Mouse (Mus musculus): ENCODE data around the gene Rhob. TPM values are rescaled to one million over a fixed set of nuclear protein-coding genes. Genes with fewer than 3 reads are reported as not detected.
"Not testable (repeated sequence)": the region's sequence is repeated elsewhere in the genome, so short reads cannot be mapped to it uniquely, and the experiment has no call there.

Gene Rhob
- total and polyA plus RNA-seq, 2 experiments from 2014 or later, result 71.4 to 356 TPM

- H3K36me3 ChIP-seq (ENCODE audit: insufficient read depth, low read length), result no peaks in the 10 kb centered on the region
- ATAC-seq, result no peak
- H3K9me3 ChIP-seq (ENCODE audit: low read length), result no peaks in the 10 kb centered on the region
- DNase-seq (ENCODE audit: low spot score), result no peak
- no peak overlapping the region for H3K27ac ChIP-seq
- no peak overlapping the region for H3K9ac ChIP-seq (replicated peaks; ENCODE audit: low read length)
- 0 out of 2 replicates have a peak, but pooled peaks cover 3% of the 10 kb centered on the region for H3K4me1 ChIP-seq (ENCODE audit: insufficient read depth, low read length)
- H3K27me3 ChIP-seq (ENCODE audit: insufficient read depth, low read length), result no peaks in the 10 kb centered on the region
- no peak overlapping the region for H3K4me2 ChIP-seq (ENCODE audit: low read depth, low read length)
- TF ChIP-seq CTCF (IDR thresholded peaks at IDR 0.05; ENCODE audit: low read depth), result no peak
- no peak overlapping the region for H3K4me3 ChIP-seq (ENCODE audit: low read length)
Measured at GRCm38 (mm10) chr12:8468221-8468865, 31.5 kb downstream of the Rhob start.

GRCm38 (mm10) chr12:8467029-8467924, 32.5 kb downstream of the Rhob start:
- H3K36me3 ChIP-seq (ENCODE audit: insufficient read depth, low read length), result no peaks in the 10 kb centered on the region
- H3K27me3 ChIP-seq (ENCODE audit: insufficient read depth, low read length), result no peaks in the 10 kb centered on the region
- no peak overlapping the region for H3K4me2 ChIP-seq (ENCODE audit: low read depth, low read length)
- no peak overlapping the region for H3K4me3 ChIP-seq (ENCODE audit: low read length)
- H3K4me1 ChIP-seq (ENCODE audit: insufficient read depth, low read length), result no peaks in the 10 kb centered on the region
- 57% methylated on average over 12 of the region's 12 CpGs for WGBS
- ATAC-seq, result 0 out of 2 replicates have a peak, but pooled peaks have one; percentile 11
- H3K9me3 ChIP-seq (ENCODE audit: low read length), result no peaks in the 10 kb centered on the region
- no peak for TF ChIP-seq CTCF (IDR thresholded peaks at IDR 0.05; ENCODE audit: low read depth)
- DNase-seq (ENCODE audit: low spot score), result no peak
- no peak overlapping the region for H3K9ac ChIP-seq (replicated peaks; ENCODE audit: low read length)
- H3K27ac ChIP-seq, result no peak overlapping the region

- WGBS, result 93% methylated on average over 3 of the region's 3 CpGs
- H3K9me3 ChIP-seq (ENCODE audit: low read length), result no peaks in the 10 kb centered on the region
- ATAC-seq, result no peak
Measured at GRCm38 (mm10) chr12:8465680-8466079, 34.1 kb downstream of the Rhob start.

GRCm38 (mm10) chr12:8464961-8465360, 34.8 kb downstream of the Rhob start:
- no peaks in the 10 kb centered on the region for H3K27me3 ChIP-seq (ENCODE audit: insufficient read depth, low read length)
- no peak overlapping the region for H3K4me2 ChIP-seq (ENCODE audit: low read depth, low read length)
- no peaks in the 10 kb centered on the region for H3K9me3 ChIP-seq (ENCODE audit: low read length)
- no peak overlapping the region for H3K4me3 ChIP-seq (ENCODE audit: low read length)
- H3K27ac ChIP-seq, result no peak overlapping the region
- ATAC-seq (no peak), DNase-seq (ENCODE audit: low spot score) (no peak)
- TF ChIP-seq CTCF (IDR thresholded peaks at IDR 0.05; ENCODE audit: low read depth), result no peak
- H3K9ac ChIP-seq (replicated peaks; ENCODE audit: low read length), result no peak overlapping the region
- WGBS, result 87% methylated on average over 5 of the region's 5 CpGs
- H3K36me3 ChIP-seq (ENCODE audit: insufficient read depth, low read length), result no peaks in the 10 kb centered on the region
- H3K4me1 ChIP-seq (ENCODE audit: insufficient read depth, low read length), result no peaks in the 10 kb centered on the region

More at GRCm38 (mm10) chr12:8465680-8466079, 34.1 kb downstream of the Rhob start:
- no peak for DNase-seq (ENCODE audit: low spot score)
- no peaks in the 10 kb centered on the region for H3K27me3 ChIP-seq (ENCODE audit: insufficient read depth, low read length)
- H3K27ac ChIP-seq, result no peak overlapping the region
- no peak overlapping the region for H3K9ac ChIP-seq (replicated peaks; ENCODE audit: low read length)
- no peaks in the 10 kb centered on the region for H3K4me1 ChIP-seq (ENCODE audit: insufficient read depth, low read length)
- TF ChIP-seq CTCF (IDR thresholded peaks at IDR 0.05; ENCODE audit: low read depth), result no peak
- no peak overlapping the region for H3K4me2 ChIP-seq (ENCODE audit: low read depth, low read length)
- no peak overlapping the region for H3K4me3 ChIP-seq (ENCODE audit: low read length)
- H3K36me3 ChIP-seq (ENCODE audit: insufficient read depth, low read length), result no peaks in the 10 kb centered on the region

GRCm38 (mm10) chr12:8463599-8464160, 36.1 kb downstream of the Rhob start:
- no peak for TF ChIP-seq CTCF (IDR thresholded peaks at IDR 0.05; ENCODE audit: low read depth)
- Histone ChIP-seq H3K27me3 (ENCODE audit: insufficient read depth, low read length) (no peaks in the 10 kb centered on the region), H3K36me3 (ENCODE audit: insufficient read depth, low read length) (no peaks in the 10 kb centered on the region), H3K4me3 (ENCODE audit: low read length) (no peak overlapping the region), H3K4me1 (ENCODE audit: insufficient read depth, low read length) (no peaks in the 10 kb centered on the region), H3K4me2 (ENCODE audit: low read depth, low read length) (no peak overlapping the region), H3K9me3 (ENCODE audit: low read length) (no peaks in the 10 kb centered on the region), H3K9ac (replicated peaks; ENCODE audit: low read length) (no peak overlapping the region), H3K27ac (no peak overlapping the region)
- 35% methylated on average over 3 of the region's 3 CpGs for WGBS
- ATAC-seq, result no peak
- DNase-seq (ENCODE audit: low spot score), result no peak

- Histone ChIP-seq H3K4me3 (ENCODE audit: low read length) (no peak overlapping the region), H3K9me3 (ENCODE audit: low read length) (no peaks in the 10 kb centered on the region), H3K4me2 (ENCODE audit: low read depth, low read length) (no peak overlapping the region), H3K9ac (replicated peaks; ENCODE audit: low read length) (no peak overlapping the region), H3K27ac (no peak overlapping the region), H3K27me3 (ENCODE audit: insufficient read depth, low read length) (no peaks in the 10 kb centered on the region), H3K4me1 (ENCODE audit: insufficient read depth, low read length) (no peaks in the 10 kb centered on the region), H3K36me3 (ENCODE audit: insufficient read depth, low read length) (no peaks in the 10 kb centered on the region)
- no peak for DNase-seq (ENCODE audit: low spot score)
- 70% methylated on average over 5 of the region's 5 CpGs for WGBS
- no peak for ATAC-seq
- no peak for TF ChIP-seq CTCF (IDR thresholded peaks at IDR 0.05; ENCODE audit: low read depth)
Measured at GRCm38 (mm10) chr12:8462533-8462932, 37.3 kb downstream of the Rhob start.

GRCm38 (mm10) chr12:8461575-8461974, 38.2 kb downstream of the Rhob start:
- ATAC-seq; H3K4me1 ChIP-seq (ENCODE audit: insufficient read depth, low read length); H3K4me3 ChIP-seq (ENCODE audit: low read length); DNase-seq (ENCODE audit: low spot score); H3K4me2 ChIP-seq (ENCODE audit: low read depth, low read length); H3K9ac ChIP-seq (replicated peaks; ENCODE audit: low read length); H3K9me3 ChIP-seq (ENCODE audit: low read length); H3K27ac ChIP-seq; H3K27me3 ChIP-seq (ENCODE audit: insufficient read depth, low read length); H3K36me3 ChIP-seq (ENCODE audit: insufficient read depth, low read length): not testable (repeated sequence)
- WGBS, result 98% methylated on average over 7 of the region's 8 CpGs

Measured in hindbrain, postnatal 0 days (tissue).